Mouse (Mus musculus) left cerebral cortex, postnatal 10 days (tissue): ENCODE results near the gene Gm21970. TPM values are rescaled to one million over a fixed set of nuclear protein-coding genes. Genes with fewer than 3 reads are reported as not detected.

Source experiments
- total RNA-seq, 2 experiments: library from RNA; stranded (reverse); gene quantifications; 2 replicates each; pipeline ENCODE4 v1.2.3; 2021

Gm21970 gene
- total RNA-seq, 2 experiments from 2014 or later, result not detected

Other genes starting within 250 kb of the Gm21970 start
- gene Olig2, start 166.3 kb upstream of the Gm21970 start, total RNA-seq, result 10 to 100 TPM; 24.9 to 29.4 TPM
- 100 to 1,000 TPM in 1 of 2 experiments, 10 to 100 TPM in 1; 96.3 to 105 TPM for gene Olig1, start 121.9 kb upstream of the Gm21970 start, total RNA-seq
- 10 to 100 TPM; 20.9 to 22.0 TPM for gene Ifnar2, start 18.9 kb upstream of the Gm21970 start, total RNA-seq
- gene Il10rb, start 14.4 kb downstream of the Gm21970 start, total RNA-seq, result 1 to 10 TPM; 7.9 to 8.9 TPM
- 10 to 100 TPM; 68.8 to 75.0 TPM for gene Ifnar1, start 93.5 kb downstream of the Gm21970 start, total RNA-seq
- gene Ifngr2, start 155.4 kb downstream of the Gm21970 start, total RNA-seq, result 10 to 100 TPM; 74.8 to 82.0 TPM
- 10 to 100 TPM; 92.3 to 95.0 TPM for gene Tmem50b, start 206.1 kb downstream of the Gm21970 start, total RNA-seq
- 1 to 10 TPM; 3.4 to 4.7 TPM for gene Dnajc28, start 227.3 kb downstream of the Gm21970 start, total RNA-seq